Mouse (Mus musculus) hindbrain, embryonic 15.5 days (tissue): Measurements from ENCODE around the gene Aldh9a1. TPM values are rescaled to one million over a fixed set of nuclear protein-coding genes. Genes with fewer than 3 reads are reported as not detected.

ENCODE experiments used
- ATAC-seq: fragments of 200-750 bp; cut with Nextera tagmentation; 2 replicates; pipeline ENCODE4 v1.8.0; 2017; ENCODE audit warnings: low read depth, moderate number of reproducible peaks, moderate TSS enrichment; ENCODE audit not compliant: low FRiP score
- H3K27ac ChIP-seq: fragments of 300-500 bp; sonication (generic); replicated peaks from 2 replicates; pipeline ENCODE4 v1.5.1; 2015; ENCODE audit warnings: mild to moderate bottlenecking, inconsistent platforms
- H3K27me3 ChIP-seq: fragments of 300-500 bp; sonication (generic); 2 replicates; pipeline ENCODE4 v1.6.1; 2015; ENCODE audit warnings: control low read depth, inconsistent platforms
- H3K36me3 ChIP-seq: fragments of 300-500 bp; sonication (generic); 2 replicates; pipeline ENCODE4 v1.6.1; 2015; ENCODE audit warnings: control low read depth, inconsistent platforms
- H3K4me1 ChIP-seq: fragments of 300-500 bp; sonication (generic); replicated peaks from 2 replicates; pipeline ENCODE4 v1.6.1; 2015; ENCODE audit warnings: control low read depth, inconsistent platforms
- H3K4me2 ChIP-seq: fragments of 300-500 bp; sonication (generic); 2 replicates; pipeline ENCODE4 v1.6.1; 2015; ENCODE audit warnings: moderate library complexity, mild to moderate bottlenecking, inconsistent platforms
- H3K4me3 ChIP-seq: fragments of 300-500 bp; sonication (generic); 2 replicates; pipeline ENCODE4 v1.5.1; 2015; ENCODE audit warnings: mild to moderate bottlenecking, inconsistent platforms
- H3K9ac ChIP-seq: fragments of 300-500 bp; sonication (generic); 2 replicates; pipeline ENCODE4 v1.6.1; 2015; ENCODE audit warnings: inconsistent platforms
- H3K9me3 ChIP-seq: fragments of 300-500 bp; sonication (generic); 2 replicates; pipeline ENCODE4 v1.6.1; 2016; ENCODE audit warnings: control low read depth, inconsistent platforms
- whole genome bisulfite sequencing: fragments of 180-500 bp; shearing (Covaris S2); methylation state at CpG from one replicate; pipeline ENCODE4 v1.1.7; 2015; 5-methylcytosine and 5-hydroxymethylcytosine counted together
- polyA plus RNA-seq: library from polyadenylated mRNA; unstranded; fragments of >200 nt; fragmentation: Nextera tagmentation; extraction: Ambion mirVana; gene quantifications from 2 replicates; pipeline ENCODE4 v1.2.1, GENCODE M21; 2015

Gene Aldh9a1
- polyA plus RNA-seq, 1 experiment from 2014 or later, result 34.9 TPM

DNA sequence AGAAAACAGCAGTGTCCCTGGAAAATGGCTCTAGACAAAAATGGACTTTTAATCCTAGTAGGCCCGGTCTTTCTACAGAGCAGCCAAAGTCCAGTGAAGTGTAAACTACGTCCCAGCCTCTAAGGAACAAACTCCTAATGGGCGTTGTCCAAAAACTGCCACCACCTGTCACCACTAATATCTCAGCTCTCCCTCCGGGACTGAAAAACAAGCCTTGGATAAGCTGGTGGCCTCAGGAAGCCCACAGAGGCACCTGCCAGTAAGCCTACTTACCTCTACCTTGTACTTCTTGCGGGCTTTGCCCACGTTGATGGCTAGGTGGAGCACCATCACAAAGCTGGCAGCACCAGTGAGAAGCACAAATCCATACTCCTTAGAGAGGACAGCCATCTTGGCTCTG is 28.2 kb downstream of the Aldh9a1 start:
- Histone ChIP-seq H3K9ac (no peak overlapping the region), H3K4me1 (no peaks in the 10 kb centered on the region), H3K27ac (no peak overlapping the region), H3K27me3 (no peaks in the 10 kb centered on the region), H3K9me3 (no peaks in the 10 kb centered on the region), H3K4me3 (no peak overlapping the region), H3K36me3 (peaks cover 13% of the 10 kb centered on the region), H3K4me2 (no peak overlapping the region)
- 81% methylated on average over 6 of the region's 6 CpGs for WGBS
- no peak for ATAC-seq

DNA sequence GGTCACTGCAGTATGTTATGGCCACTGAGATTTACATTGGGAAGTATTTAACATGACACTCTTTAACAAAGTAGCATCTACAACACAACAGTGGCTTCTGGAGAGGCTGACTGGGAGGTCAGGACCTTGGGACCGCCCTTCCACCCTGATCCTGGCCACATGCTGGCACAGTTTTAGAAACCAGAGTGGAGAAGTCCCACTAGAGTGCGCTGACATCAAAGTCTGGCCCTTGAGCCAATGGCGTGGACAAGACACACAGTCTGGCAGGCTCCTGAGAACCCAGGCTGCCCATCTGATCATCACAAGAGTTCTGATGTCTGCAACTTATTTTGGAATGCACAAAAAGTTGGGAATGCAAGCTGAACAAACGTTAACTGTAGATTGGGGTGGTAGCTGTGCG is 30.0 kb downstream of the Aldh9a1 start:
- no peaks in the 10 kb centered on the region for H3K27me3 ChIP-seq
- H3K4me2 ChIP-seq, result no peak overlapping the region
- WGBS, result 72% methylated on average over 5 of the region's 5 CpGs
- no peak overlapping the region for H3K9ac ChIP-seq
- H3K4me3 ChIP-seq, result no peak overlapping the region
- no peaks in the 10 kb centered on the region for H3K4me1 ChIP-seq
- H3K9me3 ChIP-seq, result no peaks in the 10 kb centered on the region
- ATAC-seq, result no peak
- no peak overlapping the region for H3K27ac ChIP-seq
- peaks cover 13% of the 10 kb centered on the region for H3K36me3 ChIP-seq

DNA sequence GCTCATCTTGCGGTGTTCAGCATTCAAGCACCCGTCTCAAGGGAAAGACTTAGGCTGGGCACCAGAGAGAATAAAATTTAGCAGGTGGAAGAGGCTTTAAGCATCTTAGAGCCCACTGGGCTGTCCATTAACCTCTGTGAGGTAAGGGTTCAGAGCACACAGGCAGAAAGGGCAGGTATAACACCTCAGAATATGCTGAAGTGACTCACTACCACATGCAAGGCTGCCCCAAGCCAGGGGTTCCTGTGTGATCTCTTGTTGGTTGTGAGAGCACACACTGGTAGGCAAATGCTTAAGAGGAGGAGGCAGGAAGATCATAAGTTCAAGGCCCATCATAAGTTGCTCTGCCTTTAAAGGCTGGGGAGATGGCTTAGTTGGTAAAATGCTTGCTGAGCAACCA is 30.4 kb downstream of the Aldh9a1 start:
- H3K9me3 ChIP-seq, result no peaks in the 10 kb centered on the region
- 88% methylated on average over 2 of the region's 2 CpGs for WGBS
- peaks cover 13% of the 10 kb centered on the region for H3K36me3 ChIP-seq
- no peak overlapping the region for H3K4me3 ChIP-seq
- no peak overlapping the region for H3K4me2 ChIP-seq
- no peaks in the 10 kb centered on the region for H3K27me3 ChIP-seq
- ATAC-seq, result no peak
- H3K27ac ChIP-seq, result no peak overlapping the region
- no peak overlapping the region for H3K9ac ChIP-seq
- no peaks in the 10 kb centered on the region for H3K4me1 ChIP-seq

DNA sequence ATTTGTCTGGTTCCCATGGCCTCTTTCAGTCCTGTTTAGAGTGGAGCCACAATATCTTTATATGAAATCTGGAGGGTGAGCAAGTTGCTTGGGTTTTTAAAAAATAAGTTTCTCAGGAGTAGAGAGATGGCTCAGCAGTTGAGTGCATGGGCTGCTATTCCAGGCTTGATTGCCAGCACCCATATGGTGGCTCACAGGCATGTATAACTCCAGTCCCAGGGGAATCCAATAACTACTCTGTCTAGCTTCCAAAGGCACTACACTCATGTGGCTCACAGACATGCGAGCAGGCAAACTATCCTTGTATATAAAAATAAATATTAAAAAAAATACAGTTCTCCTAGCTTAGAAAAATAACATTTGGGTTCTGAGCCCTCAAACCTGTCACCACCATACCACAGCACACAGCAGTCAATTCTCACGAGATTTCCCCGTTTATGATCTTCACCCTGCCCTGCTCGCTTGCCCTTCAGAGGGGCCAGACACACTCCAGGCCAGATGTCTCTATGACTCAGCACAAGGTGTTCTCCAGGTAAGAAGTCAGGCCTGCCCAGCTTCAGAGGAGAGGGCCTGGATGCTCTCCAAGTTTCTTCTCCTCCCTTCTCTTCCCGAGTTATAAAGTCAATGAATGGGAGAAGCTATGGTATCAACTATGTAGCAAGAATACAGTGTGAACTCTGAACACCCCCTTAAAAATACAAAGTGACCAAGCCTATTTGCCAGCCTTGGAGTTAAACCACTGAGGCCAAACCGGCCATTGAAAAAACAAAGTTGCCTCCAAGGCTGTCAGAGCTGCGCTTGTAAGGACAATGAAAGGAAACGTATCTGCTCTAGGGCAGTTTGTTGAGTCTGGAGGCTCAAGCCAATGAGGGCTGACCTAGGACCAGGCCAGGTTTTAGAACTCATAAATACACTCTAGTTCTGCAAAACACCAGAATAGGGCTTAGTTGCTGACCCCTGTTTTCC is 31.5 kb downstream of the Aldh9a1 start:
- H3K9ac ChIP-seq, result no peak overlapping the region
- H3K27me3 ChIP-seq, result no peaks in the 10 kb centered on the region
- no peaks in the 10 kb centered on the region for H3K9me3 ChIP-seq
- WGBS, result 88% methylated on average over 8 of the region's 8 CpGs
- H3K4me3 ChIP-seq, result no peak overlapping the region
- H3K36me3 ChIP-seq, result peaks cover 10% of the 10 kb centered on the region
- H3K4me1 ChIP-seq, result no peaks in the 10 kb centered on the region
- ATAC-seq, result no peak
- H3K27ac ChIP-seq, result no peak overlapping the region
- H3K4me2 ChIP-seq, result no peak overlapping the region

DNA sequence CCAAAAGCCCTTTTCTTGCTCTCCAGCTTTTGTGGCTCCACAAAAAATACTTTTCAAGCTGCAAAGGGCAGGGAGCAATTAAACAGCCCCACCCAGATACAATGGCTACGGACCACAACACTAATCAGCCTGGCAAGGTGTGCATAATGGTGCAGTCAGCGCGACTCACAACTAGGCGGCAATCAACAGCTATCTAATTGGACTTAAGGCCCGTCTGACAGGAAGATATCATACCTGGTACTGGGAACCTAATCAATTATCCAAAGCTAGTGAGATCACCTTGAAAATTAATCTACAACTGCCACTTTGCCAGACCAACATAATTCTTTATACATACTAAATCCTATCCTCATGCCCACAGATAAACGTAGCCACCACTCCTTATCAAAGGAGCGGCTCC is 32.5 kb downstream of the Aldh9a1 start:
- H3K4me2 ChIP-seq, result no peak overlapping the region
- no peak overlapping the region for H3K27ac ChIP-seq
- no peaks in the 10 kb centered on the region for H3K27me3 ChIP-seq
- no peaks in the 10 kb centered on the region for H3K9me3 ChIP-seq
- 83% methylated on average over 7 of the region's 7 CpGs for WGBS
- no peak overlapping the region for H3K9ac ChIP-seq
- peaks cover 1% of the 10 kb centered on the region; the same call in 1 of the 2 replicates for H3K36me3 ChIP-seq
- ATAC-seq, result no peak
- no peak overlapping the region for H3K4me3 ChIP-seq
- no peaks in the 10 kb centered on the region for H3K4me1 ChIP-seq

DNA sequence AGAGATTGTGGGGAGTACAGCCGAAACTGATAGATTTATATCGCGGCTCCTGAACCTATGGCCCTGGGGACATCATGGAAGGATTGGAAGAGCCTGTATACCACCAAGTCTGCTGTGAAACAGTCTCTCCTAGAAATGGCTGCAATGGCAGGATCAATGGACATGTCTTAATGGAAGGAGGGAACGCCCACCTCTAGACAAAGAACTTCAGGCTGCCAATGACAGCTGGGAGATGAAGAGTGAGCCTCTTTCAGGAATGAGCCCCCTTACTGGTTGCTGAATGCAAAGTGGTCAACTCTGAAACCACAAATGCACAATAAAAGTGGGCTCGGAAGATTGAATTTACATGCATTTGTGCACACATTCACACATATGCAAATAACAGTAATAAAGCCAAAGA is 33.0 kb downstream of the Aldh9a1 start:
- H3K36me3 ChIP-seq, result no peaks in the 10 kb centered on the region
- ATAC-seq, result no peak
- H3K27me3 ChIP-seq, result no peaks in the 10 kb centered on the region
- 68% methylated on average over 5 of the region's 5 CpGs for WGBS
- no peak overlapping the region for H3K9ac ChIP-seq
- no peak overlapping the region for H3K4me3 ChIP-seq
- no peak overlapping the region for H3K4me2 ChIP-seq
- no peak overlapping the region for H3K27ac ChIP-seq
- H3K9me3 ChIP-seq, result no peaks in the 10 kb centered on the region
- H3K4me1 ChIP-seq, result no peaks in the 10 kb centered on the region

DNA sequence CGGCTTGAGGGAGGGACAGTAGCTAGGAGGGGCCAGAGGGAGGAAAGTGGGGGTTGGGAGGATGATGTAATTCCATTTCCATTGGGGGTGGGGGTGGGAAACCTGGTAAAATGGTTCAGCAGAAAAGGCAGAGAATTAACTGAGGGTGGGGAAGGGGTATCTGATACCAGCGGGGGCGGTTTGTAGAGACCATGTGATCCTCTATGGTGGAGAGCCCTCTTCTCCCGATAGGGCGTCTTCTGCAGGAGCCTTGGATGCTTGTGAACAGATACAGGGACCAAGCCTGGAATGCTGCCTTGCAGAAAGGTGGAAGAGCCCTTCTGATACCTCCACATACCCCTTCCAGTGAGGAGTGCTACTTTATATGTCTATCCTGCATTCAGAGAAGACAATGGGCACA is 33.4 kb downstream of the Aldh9a1 start:
- no peak overlapping the region for H3K4me3 ChIP-seq
- no peaks in the 10 kb centered on the region for H3K9me3 ChIP-seq
- H3K4me1 ChIP-seq, result no peaks in the 10 kb centered on the region
- no peak for ATAC-seq
- H3K4me2 ChIP-seq, result no peak overlapping the region
- no peak overlapping the region for H3K9ac ChIP-seq
- no peaks in the 10 kb centered on the region for H3K27me3 ChIP-seq
- 77% methylated on average over 5 of the region's 5 CpGs for WGBS
- no peak overlapping the region for H3K27ac ChIP-seq
- no peaks in the 10 kb centered on the region for H3K36me3 ChIP-seq

DNA sequence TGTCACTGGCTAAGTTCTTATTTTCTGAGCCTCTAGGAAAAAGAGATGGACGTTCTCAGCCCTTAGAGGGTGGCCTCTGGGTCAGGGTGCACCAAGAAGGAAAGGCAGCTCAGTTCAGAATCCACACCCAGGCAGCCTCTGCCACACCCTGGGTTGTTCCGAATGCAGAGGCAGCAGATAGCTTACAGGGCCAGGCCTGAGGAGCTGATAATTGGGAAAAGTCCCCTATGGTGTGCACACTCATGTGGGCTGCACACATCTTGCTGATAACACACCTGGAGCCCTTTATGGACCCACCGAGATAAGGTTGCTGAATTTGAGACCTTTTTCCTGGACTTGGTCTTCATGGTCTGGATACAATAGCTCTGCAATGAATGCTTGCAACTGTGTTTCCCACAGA is 34.4 kb downstream of the Aldh9a1 start:
- Histone ChIP-seq H3K4me3 (no peak overlapping the region), H3K9ac (no peak overlapping the region), H3K36me3 (no peaks in the 10 kb centered on the region), H3K9me3 (no peaks in the 10 kb centered on the region), H3K4me1 (no peaks in the 10 kb centered on the region), H3K27ac (no peak overlapping the region), H3K4me2 (no peak overlapping the region), H3K27me3 (no peaks in the 10 kb centered on the region)
- 78% methylated on average over 3 of the region's 3 CpGs for WGBS
- ATAC-seq, result no peak

DNA sequence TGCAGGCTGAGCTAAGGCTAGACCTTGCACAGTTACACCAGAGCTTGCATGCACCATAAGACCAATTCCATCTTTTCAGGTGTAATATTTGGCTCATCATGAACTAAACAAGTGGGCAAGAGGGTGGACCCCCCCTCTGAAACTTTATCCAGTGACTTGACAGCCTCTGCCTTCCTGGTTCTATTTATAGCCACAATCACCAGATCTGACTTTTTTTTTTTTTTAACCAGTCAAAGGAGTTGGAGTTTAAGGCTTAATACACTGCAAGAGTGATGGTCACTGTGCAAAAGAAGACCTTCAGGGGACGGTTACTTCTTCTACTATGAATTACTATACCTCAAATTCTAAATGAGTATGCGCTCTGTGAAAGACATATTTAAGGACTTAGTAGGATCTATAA is 35.4 kb downstream of the Aldh9a1 start:
- WGBS, result 90% methylated on average over 2 of the region's 2 CpGs
- no peak for ATAC-seq
- Histone ChIP-seq H3K4me3 (no peak overlapping the region), H3K27me3 (no peaks in the 10 kb centered on the region), H3K9me3 (no peaks in the 10 kb centered on the region), H3K36me3 (no peaks in the 10 kb centered on the region), H3K27ac (no peak overlapping the region), H3K9ac (no peak overlapping the region), H3K4me1 (no peaks in the 10 kb centered on the region), H3K4me2 (no peak overlapping the region)

DNA sequence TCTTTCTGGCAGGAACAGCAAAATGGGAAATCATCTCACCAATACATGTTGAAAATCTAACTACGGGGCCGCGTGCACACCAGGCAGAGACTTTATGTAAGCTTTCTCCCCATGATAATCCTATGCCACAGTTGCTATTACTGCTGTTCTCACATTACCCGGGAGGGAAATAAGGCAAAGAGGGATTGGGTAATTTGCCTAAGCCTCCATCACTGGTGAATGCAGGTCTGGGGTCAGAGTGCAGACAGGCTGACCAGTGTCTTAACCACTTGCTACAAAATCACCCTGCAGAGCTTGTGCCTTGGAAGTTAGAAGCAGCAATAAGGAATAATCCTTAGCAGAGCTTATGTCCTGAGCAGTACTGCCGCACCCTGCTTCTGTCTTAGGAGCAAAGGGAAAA is 35.8 kb downstream of the Aldh9a1 start:
- no peaks in the 10 kb centered on the region for H3K4me1 ChIP-seq
- H3K27me3 ChIP-seq, result no peaks in the 10 kb centered on the region
- no peak overlapping the region for H3K9ac ChIP-seq
- no peak overlapping the region for H3K4me2 ChIP-seq
- H3K4me3 ChIP-seq, result no peak overlapping the region
- no peaks in the 10 kb centered on the region for H3K36me3 ChIP-seq
- WGBS, result 78% methylated on average over 5 of the region's 5 CpGs
- no peak for ATAC-seq
- no peak overlapping the region for H3K27ac ChIP-seq
- H3K9me3 ChIP-seq, result no peaks in the 10 kb centered on the region

DNA sequence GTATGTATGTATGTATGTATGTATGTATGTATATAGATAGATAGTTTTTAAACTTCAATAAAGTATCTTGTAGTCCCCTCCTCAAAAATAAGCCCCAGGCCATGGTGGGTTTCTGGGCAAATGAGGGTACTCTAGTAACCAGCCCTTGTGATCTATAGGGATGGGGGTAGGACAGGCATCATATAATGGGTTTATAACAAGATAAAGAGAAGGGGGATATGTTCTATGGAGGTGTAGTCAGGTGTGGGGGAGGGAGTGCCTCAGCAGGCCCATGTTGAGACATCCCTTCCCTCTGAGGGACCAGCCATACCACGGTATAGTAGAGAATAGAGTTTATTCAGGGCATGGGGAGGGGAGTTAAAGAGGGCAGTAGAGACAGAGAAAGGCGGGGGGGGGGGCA is 36.7 kb downstream of the Aldh9a1 start:
- Histone ChIP-seq H3K9ac (no peak overlapping the region), H3K9me3 (no peaks in the 10 kb centered on the region), H3K27ac (no peak overlapping the region), H3K4me3 (no peak overlapping the region), H3K27me3 (no peaks in the 10 kb centered on the region), H3K4me2 (no peak overlapping the region), H3K36me3 (no peaks in the 10 kb centered on the region), H3K4me1 (peaks cover 3% of the 10 kb centered on the region; the same call in 1 of the 2 replicates)
- WGBS, result 44% methylated on average over 1 of the region's 2 CpGs
- no peak for ATAC-seq

DNA sequence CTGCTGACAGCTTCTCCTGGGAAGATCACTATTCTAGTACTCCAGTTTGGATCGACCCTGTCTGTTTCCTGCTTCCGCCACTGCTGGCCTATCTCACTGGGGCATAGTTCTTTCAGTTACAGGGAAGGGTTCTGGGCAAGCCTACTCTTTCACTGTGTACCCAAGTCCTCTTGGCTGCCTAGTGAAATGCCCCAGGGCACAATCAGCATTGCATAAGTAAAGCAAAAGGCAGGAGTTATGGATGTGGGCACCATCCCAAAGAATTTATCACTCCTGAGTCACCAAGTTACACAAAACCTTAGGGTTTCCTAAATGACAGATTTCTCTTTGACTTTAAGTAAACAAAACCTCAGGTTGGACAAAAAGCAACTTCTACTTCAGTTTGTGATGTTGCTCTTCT is 37.5 kb downstream of the Aldh9a1 start:
- WGBS, result 75% methylated on average over 2 of the region's 2 CpGs
- H3K9me3 ChIP-seq, result no peaks in the 10 kb centered on the region
- no peak for ATAC-seq
- no peak overlapping the region for H3K4me2 ChIP-seq
- peaks cover 9% of the 10 kb centered on the region for H3K4me1 ChIP-seq
- H3K9ac ChIP-seq, result no peak overlapping the region
- no peaks in the 10 kb centered on the region for H3K36me3 ChIP-seq
- H3K4me3 ChIP-seq, result no peak overlapping the region
- H3K27ac ChIP-seq, result no peak overlapping the region
- no peaks in the 10 kb centered on the region for H3K27me3 ChIP-seq

DNA sequence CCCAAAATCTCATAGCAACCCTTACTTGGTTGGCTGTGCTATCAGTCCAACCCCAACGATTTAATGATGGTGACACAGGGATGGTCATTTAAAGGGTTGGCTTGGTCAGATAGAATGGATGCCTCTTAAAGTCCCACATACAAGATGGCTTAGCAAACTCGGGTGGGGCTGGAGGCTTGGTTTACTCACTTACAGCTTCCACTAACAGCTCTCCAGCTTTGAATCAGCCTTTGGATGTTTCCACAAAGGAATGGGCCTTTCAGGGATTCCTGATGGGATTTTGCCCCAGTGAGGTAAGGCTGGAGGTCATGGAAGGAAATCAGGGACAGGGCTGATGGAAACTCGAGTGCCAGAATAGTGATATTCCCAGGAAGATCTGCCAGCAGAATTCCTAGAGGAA is 38.0 kb downstream of the Aldh9a1 start:
- H3K4me2 ChIP-seq, result no peak overlapping the region
- H3K4me3 ChIP-seq, result no peak overlapping the region
- WGBS, result 81% methylated on average over 3 of the region's 3 CpGs
- ATAC-seq, result no peak
- no peak overlapping the region for H3K27ac ChIP-seq
- H3K36me3 ChIP-seq, result no peaks in the 10 kb centered on the region
- H3K9me3 ChIP-seq, result no peaks in the 10 kb centered on the region
- no peaks in the 10 kb centered on the region for H3K27me3 ChIP-seq
- H3K9ac ChIP-seq, result no peak overlapping the region
- peaks cover 14% of the 10 kb centered on the region for H3K4me1 ChIP-seq
